Mouse (Mus musculus): ENCODE results near the gene Kctd19. TPM values are rescaled to one million over a fixed set of nuclear protein-coding genes. Genes with fewer than 3 reads are reported as not detected.

The Kctd19 gene
- total RNA-seq, 2 experiments from 2014 or later: not detected

- intact Hi-C loops (cut with DNase I): loop anchor here (2.0 kb wide), 1 partner anchor 15 kb away; the partner anchor contains the start of genes Lrrc29 and Tmem208
- H3K4me3 ChIP-seq: no peak overlapping the region
- DNase-seq (ENCODE audit: extremely low spot score in 1 of 2, low spot score in 2 of 2): no peak
- H3K27ac ChIP-seq: no peak overlapping the region
- TF ChIP-seq CTCF (IDR thresholded peaks at IDR 0.05): no peak
Measured at GRCm38 (mm10) chr8:105341399-105341798, 71.9 kb downstream of the Kctd19 start.

- TF ChIP-seq CTCF (IDR thresholded peaks at IDR 0.05): no peak
- intact Hi-C loops (cut with DNase I): loop anchor here (2.0 kb wide), 1 partner anchor 13 kb away; the partner anchor contains the start of genes Lrrc29 and Tmem208
- Histone ChIP-seq H3K4me3 (no peak overlapping the region), H3K27ac (no peak overlapping the region)
- DNase-seq (ENCODE audit: extremely low spot score in 1 of 2, low spot score in 2 of 2): no peak
Measured at GRCm38 (mm10) chr8:105339886-105340635, 73.2 kb downstream of the Kctd19 start.

GRCm38 (mm10) chr8:105338992-105339391 lies 74.3 kb downstream of the Kctd19 start:
- no peak for DNase-seq (ENCODE audit: extremely low spot score in 1 of 2, low spot score in 2 of 2)
- no peak for TF ChIP-seq CTCF (IDR thresholded peaks at IDR 0.05)
- intact Hi-C loops (cut with DNase I): no loop called here
- H3K4me3 ChIP-seq: no peak overlapping the region
- no peak overlapping the region for H3K27ac ChIP-seq

GRCm38 (mm10) chr8:105336373-105337130 lies 76.8 kb downstream of the Kctd19 start:
- no peak overlapping the region for H3K27ac ChIP-seq
- no peak overlapping the region for H3K4me3 ChIP-seq
- intact Hi-C loops (cut with DNase I): no loop called here
- DNase-seq (ENCODE audit: extremely low spot score in 1 of 2, low spot score in 2 of 2): no peak
- no peak for TF ChIP-seq CTCF (IDR thresholded peaks at IDR 0.05)

Other genes starting within 250 kb of the Kctd19 start
- gene Cbfb, start 242.8 kb downstream of the Kctd19 start, total RNA-seq (2021): 10 to 100 TPM; 20.7 to 22.3 TPM
- 10 to 100 TPM; 37.9 to 38.3 TPM for gene D230025D16Rik, start 188.4 kb downstream of the Kctd19 start, total RNA-seq (2021)
- gene B3gnt9, start 158.3 kb downstream of the Kctd19 start, total RNA-seq (2021): 1 to 10 TPM; 2.1 to 2.8 TPM
- gene Tradd, start 148.9 kb downstream of the Kctd19 start, total RNA-seq (2021): 1 to 10 TPM; 8.0 TPM
- gene Fbxl8, start 148.9 kb downstream of the Kctd19 start, total RNA-seq (2021): 1 to 10 TPM in 1 of 2 experiments, under 1 TPM in 1; 1.00 to 1.1 TPM
- 10 to 100 TPM; 17.2 to 17.5 TPM for gene Hsf4, start 143.7 kb downstream of the Kctd19 start, total RNA-seq (2021)
- 10 to 100 TPM in 1 of 2 experiments, 1 to 10 TPM in 1; 8.9 to 10.4 TPM for gene Nol3, start 137.4 kb downstream of the Kctd19 start, total RNA-seq (2021)
- 10 to 100 TPM; 28.0 to 30.0 TPM for gene 4931428F04Rik, start 123.6 kb downstream of the Kctd19 start, total RNA-seq (2021)
- gene Exoc3l, start 117.4 kb downstream of the Kctd19 start, total RNA-seq (2021): 1 to 10 TPM; 1.1 to 2.2 TPM
- gene E2f4, start 115.8 kb downstream of the Kctd19 start, total RNA-seq (2021): 10 to 100 TPM; 36.4 to 39.3 TPM
- gene Elmo3, start 107.9 kb downstream of the Kctd19 start, total RNA-seq (2021): 1 to 10 TPM; 1.4 to 1.9 TPM
- 1 to 10 TPM; 6.6 to 6.8 TPM for gene Lrrc29, start 87.2 kb downstream of the Kctd19 start, total RNA-seq (2021)
- gene Tmem208, start 87.1 kb downstream of the Kctd19 start, total RNA-seq (2021): 10 to 100 TPM; 35.4 to 40.1 TPM
- 1 to 10 TPM; 3.5 to 3.7 TPM for gene Fhod1, start 65.5 kb downstream of the Kctd19 start, total RNA-seq (2021)
- gene Slc9a5, start 64.7 kb downstream of the Kctd19 start, total RNA-seq (2021): 10 to 100 TPM; 41.9 to 42.5 TPM
- 1 to 10 TPM; 3.7 to 4.5 TPM for gene Plekhg4, start 40.2 kb downstream of the Kctd19 start, total RNA-seq (2021)
- gene Lrrc36, start 69 bp upstream of the Kctd19 start, total RNA-seq (2021): under 1 TPM in 1 of 2 experiments, not detected in 1; 0.27 TPM
- 10 to 100 TPM; 36.1 to 42.5 TPM for gene Tppp3, start 58.0 kb upstream of the Kctd19 start, total RNA-seq (2021)
- gene Zdhhc1, start 83.4 kb upstream of the Kctd19 start, total RNA-seq (2021): 10 to 100 TPM; 43.0 to 48.7 TPM
- not detected for gene Hsd11b2, start 105.3 kb upstream of the Kctd19 start, total RNA-seq (2021)
- gene Atp6v0d1, start 152.5 kb upstream of the Kctd19 start, total RNA-seq (2021): 100 to 1,000 TPM; 288 to 319 TPM
- gene Ripor1, start 191.8 kb upstream of the Kctd19 start, total RNA-seq (2021): 10 to 100 TPM; 81.0 to 91.4 TPM
- gene Ctcf, start 223.1 kb upstream of the Kctd19 start, total RNA-seq (2021): 10 to 100 TPM; 67.4 to 70.2 TPM
- not detected for gene Agrp, start 223.9 kb upstream of the Kctd19 start, total RNA-seq (2021)

All from left cerebral cortex, adult 2 months (tissue).